Mouse (Mus musculus) spleen, adult 2 months (tissue): Measurements from ENCODE around the gene Ccdc183. TPM values are rescaled to one million over a fixed set of nuclear protein-coding genes. Genes with fewer than 3 reads are reported as not detected.

Source experiments
- DNase-seq, 2 experiments: peaks; one replicate each; pipeline versions ENCODE4 v3.0.0 to v3.0.0-alpha.2; 2012 to 2021; ENCODE audit warnings: low spot score in 2 of 2, low read depth in 1 of 2
- H3K27ac ChIP-seq: fragments of 200-500 bp; 2 replicates; pipeline ENCODE4 v1.5.1; 2012; ENCODE audit warnings: low read length, inconsistent platforms; ENCODE audit not compliant: insufficient read depth
- H3K27me3 ChIP-seq: fragments of 200-500 bp; 2 replicates; pipeline ENCODE4 v1.6.1; 2012; ENCODE audit warnings: mild to moderate bottlenecking, moderate library complexity, low read length, inconsistent platforms; ENCODE audit not compliant: control insufficient read depth, insufficient read depth
- H3K36me3 ChIP-seq: fragments of 200-500 bp; 2 replicates; pipeline ENCODE4 v1.6.1; 2012; ENCODE audit warnings: mild to moderate bottlenecking, low read length, inconsistent platforms; ENCODE audit not compliant: control insufficient read depth, insufficient read depth
- H3K4me1 ChIP-seq: fragments of 200-500 bp; 2 replicates; pipeline ENCODE4 v1.6.1; 2011; ENCODE audit warnings: inconsistent platforms; ENCODE audit not compliant: control insufficient read depth, insufficient read depth, insufficient read length
- H3K4me3 ChIP-seq: fragments of 200-500 bp; 2 replicates; pipeline ENCODE4 v1.5.1; 2011; ENCODE audit warnings: mild to moderate bottlenecking, inconsistent platforms; ENCODE audit not compliant: insufficient read depth, insufficient read length; ENCODE audit errors: extremely low read depth
- CTCF ChIP-seq: fragments of 200-500 bp; IDR thresholded peaks from 2 replicates; pipeline ENCODE4 v1.5.1; 2011; ENCODE audit warnings: mild to moderate bottlenecking, inconsistent platforms; ENCODE audit not compliant: insufficient read depth, insufficient read length, insufficient replicate concordance; ENCODE audit errors: extremely low read depth
- POLR2A ChIP-seq: fragments of 200-500 bp; IDR thresholded peaks from 2 replicates; pipeline ENCODE4 v1.6.1; 2011; ENCODE audit warnings: low read depth, low read length, inconsistent platforms
- WGBS: fragments of 180-500 bp; shearing (Covaris S2); methylation state at CpG from one replicate; pipeline ENCODE4 v1.1.7; 2018; 5-methylcytosine and 5-hydroxymethylcytosine counted together
- polyA plus RNA-seq: library from polyadenylated mRNA; depleted of rRNA; stranded (reverse); fragments of >200 nt; gene quantifications from 2 replicates; pipeline ENCODE4 v1.2.3, GENCODE M21; 2012

Gene Ccdc183
- polyA plus RNA-seq, 1 experiment, result not detected

- 72% methylated on average over 4 of the region's 4 CpGs for WGBS
- Histone ChIP-seq H3K4me1 (no peaks in the 10 kb centered on the region), H3K27ac (no peak overlapping the region), H3K27me3 (no peaks in the 10 kb centered on the region), H3K4me3 (no peak overlapping the region), H3K36me3 (no peaks in the 10 kb centered on the region)
- DNase-seq, result no peak
- TF ChIP-seq CTCF (no peak), POLR2A (no peak)
Measured at GRCm38 (mm10) chr2:25628738-25629137, 11.3 kb upstream of the Ccdc183 start.

- Histone ChIP-seq H3K4me3 (no peak within 1 kb of the TSS), H3K27ac (peak within 1 kb of the TSS; percentile 28; the same call in 1 of the 2 replicates), H3K4me1 (no peaks in the 10 kb centered on the region), H3K27me3 (no peaks in the 10 kb centered on the region), H3K36me3 (no peaks in the 10 kb centered on the region)
- 75% methylated on average over 6 of the region's 6 CpGs for WGBS
- no peak for DNase-seq
- TF ChIP-seq POLR2A (no peak), CTCF (no peak)
Measured at GRCm38 (mm10) chr2:25627811-25628210, 10.3 kb upstream of the Ccdc183 start, which contains the start of gene Fcna. TSS of gene Fcna (minus strand) at chr2:25628030.

GRCm38 (mm10) chr2:25625986-25626385 is 8.5 kb upstream of the Ccdc183 start:
- Histone ChIP-seq H3K4me3 (no peak overlapping the region), H3K27me3 (no peaks in the 10 kb centered on the region), H3K4me1 (peaks cover 4% of the 10 kb centered on the region; the same call in 1 of the 2 replicates), H3K27ac (no peak overlapping the region), H3K36me3 (no peaks in the 10 kb centered on the region)
- TF ChIP-seq POLR2A (no peak), CTCF (no peak)
- DNase-seq, result no peak
- 36% methylated on average over 5 of the region's 5 CpGs for WGBS

GRCm38 (mm10) chr2:25621229-25622200 is 4.0 kb upstream of the Ccdc183 start, which contains the start of gene Tmem141:
TSS of gene Tmem141 (minus strand) at chr2:25622005.
- TF ChIP-seq CTCF, result peak; percentile 69; the same call in 1 of the 2 replicates
- no peak for TF ChIP-seq POLR2A
- H3K27me3 ChIP-seq, result no peaks in the 10 kb centered on the region
- 16% methylated on average over 34 of the region's 34 CpGs for WGBS

DNA sequence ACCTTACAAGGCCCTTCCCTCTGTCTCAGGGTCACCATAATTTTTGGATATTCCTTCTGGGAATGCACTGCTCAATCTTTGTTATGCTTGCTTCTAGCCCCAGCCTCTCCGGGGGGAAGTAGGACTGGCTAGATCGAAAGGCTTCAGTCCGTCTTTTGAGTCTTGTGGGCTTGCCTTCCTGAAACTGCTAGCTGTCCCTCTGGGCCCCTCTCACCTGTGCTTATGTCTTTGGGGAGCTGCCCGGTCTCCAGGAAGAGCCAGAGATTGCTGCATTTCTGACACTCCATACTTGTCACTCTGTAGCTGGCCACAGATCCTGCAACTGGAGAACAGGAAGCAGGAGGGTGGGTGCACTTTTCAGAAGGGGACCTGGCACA is 3.4 kb upstream of the Ccdc183 start:
- no peak for TF ChIP-seq CTCF
- TF ChIP-seq POLR2A, result no peak
- Histone ChIP-seq H3K4me1 (peaks cover 4% of the 10 kb centered on the region; the same call in 1 of the 2 replicates), H3K4me3 (no peak overlapping the region), H3K27me3 (0 out of 2 replicates have a peak, but pooled peaks cover 2% of the 10 kb centered on the region), H3K36me3 (no peaks in the 10 kb centered on the region), H3K27ac (peak overlapping the region; percentile 17; the same call in 1 of the 2 replicates)
- no peak for DNase-seq
- WGBS, result 41% methylated on average over 4 of the region's 4 CpGs

More at GRCm38 (mm10) chr2:25621229-25622200, 4.0 kb upstream of the Ccdc183 start, which contains the start of gene Tmem141:
- Histone ChIP-seq H3K27ac (peak within 1 kb of the TSS; percentile 50), H3K4me1 (peaks cover 4% of the 10 kb centered on the region; the same call in 1 of the 2 replicates), H3K36me3 (no peaks in the 10 kb centered on the region), H3K4me3 (peak within 1 kb of the TSS; percentile 51; the same call in 1 of the 2 replicates)
- DNase-seq, result peak; percentile 12 to 63

- Histone ChIP-seq H3K4me3 (no peak overlapping the region), H3K36me3 (no peaks in the 10 kb centered on the region), H3K4me1 (peaks cover 4% of the 10 kb centered on the region; the same call in 1 of the 2 replicates), H3K27me3 (0 out of 2 replicates have a peak, but pooled peaks cover 2% of the 10 kb centered on the region), H3K27ac (no peak overlapping the region)
- TF ChIP-seq POLR2A (no peak), CTCF (no peak)
- WGBS, result 21% methylated on average over 6 of the region's 6 CpGs
- DNase-seq, result peak in 1 of 2 experiments; percentile 14
Measured at GRCm38 (mm10) chr2:25620386-25620785, 2.9 kb upstream of the Ccdc183 start.
